Mouse (Mus musculus) kidney, embryonic 16.5 days (tissue): ENCODE measurements around the gene Apoc4. TPM values are rescaled to one million over a fixed set of nuclear protein-coding genes. Genes with fewer than 3 reads are reported as not detected.
A peak's percentile ranks its signal among the peaks of the same experiment; 100 is the strongest.
"Not testable (repeated sequence)": the region's sequence is repeated elsewhere in the genome, so short reads cannot be mapped to it uniquely, and the experiment has no call there.

Experiments
- ATAC-seq: fragments of 200-750 bp; cut with Nextera tagmentation; 2 replicates; pipeline ENCODE4 v1.8.0; 2017; ENCODE audit warnings: moderate TSS enrichment; ENCODE audit not compliant: low FRiP score, low TSS enrichment
- H3K27ac ChIP-seq: fragments of 300-500 bp; sonication (generic); 2 replicates; pipeline ENCODE4 v1.5.1; 2014; ENCODE audit warnings: low read length
- H3K27me3 ChIP-seq: fragments of 300-500 bp; sonication (generic); 2 replicates; pipeline ENCODE4 v1.6.1; 2014; ENCODE audit warnings: low read length, control low read depth, mixed read lengths; ENCODE audit not compliant: insufficient read depth
- H3K36me3 ChIP-seq: fragments of 300-500 bp; sonication (generic); 2 replicates; pipeline ENCODE4 v1.6.1; 2014; ENCODE audit warnings: low read length, control low read depth, mixed read lengths; ENCODE audit not compliant: insufficient read depth
- H3K4me1 ChIP-seq: fragments of 300-500 bp; sonication (generic); 2 replicates; pipeline ENCODE4 v1.6.1; 2014; ENCODE audit warnings: low read length, control low read depth, mixed read lengths; ENCODE audit not compliant: insufficient read depth
- H3K4me2 ChIP-seq: fragments of 300-500 bp; sonication (generic); replicated peaks from 2 replicates; pipeline ENCODE4 v1.6.1; 2014; ENCODE audit warnings: low read depth, low read length
- H3K4me3 ChIP-seq: fragments of 300-500 bp; sonication (generic); 2 replicates; pipeline ENCODE4 v1.5.1; 2014; ENCODE audit warnings: mild to moderate bottlenecking, low read length
- H3K9ac ChIP-seq: fragments of 300-500 bp; sonication (generic); replicated peaks from 2 replicates; pipeline ENCODE4 v1.6.1; 2014; ENCODE audit warnings: low read length
- H3K9me3 ChIP-seq: fragments of 300-500 bp; sonication (generic); 2 replicates; pipeline ENCODE4 v1.6.1; 2016; ENCODE audit warnings: low read length, control low read depth
- WGBS: fragments of 180-500 bp; shearing (Covaris S2); extraction: QIAGEN DNeasy Blood & Tissue Kit; methylation state at CpG from one replicate; pipeline ENCODE4 v1.1.7; 2014; 5-methylcytosine and 5-hydroxymethylcytosine counted together
- polyA plus RNA-seq: library from polyadenylated mRNA; unstranded; fragments of >200 nt; fragmentation: Nextera tagmentation; extraction: Ambion mirVana; gene quantifications from 2 replicates; pipeline ENCODE4 v1.2.1, GENCODE M21; 2015

Apoc4 gene
- polyA plus RNA-seq, 1 experiment from 2014 or later: 2.2 TPM

GRCm38 (mm10) chr7:19694336-19695212 lies 13.3 kb upstream of the Apoc4 start:
- no peak overlapping the region for H3K27ac ChIP-seq
- no peaks in the 10 kb centered on the region for H3K27me3 ChIP-seq
- H3K36me3 ChIP-seq: no peaks in the 10 kb centered on the region; the same call in 1 of the 2 replicates
- H3K9ac ChIP-seq: 0 out of 2 replicates have a peak overlapping the region, but pooled peaks have one; percentile 25
- no peak overlapping the region for H3K4me2 ChIP-seq
- H3K4me3 ChIP-seq: no peak overlapping the region
- ATAC-seq: no peak
- H3K4me1 ChIP-seq: peaks cover 38% of the 10 kb centered on the region
- 60% methylated on average over 10 of the region's 10 CpGs for WGBS
- H3K9me3 ChIP-seq: no peaks in the 10 kb centered on the region

DNA sequence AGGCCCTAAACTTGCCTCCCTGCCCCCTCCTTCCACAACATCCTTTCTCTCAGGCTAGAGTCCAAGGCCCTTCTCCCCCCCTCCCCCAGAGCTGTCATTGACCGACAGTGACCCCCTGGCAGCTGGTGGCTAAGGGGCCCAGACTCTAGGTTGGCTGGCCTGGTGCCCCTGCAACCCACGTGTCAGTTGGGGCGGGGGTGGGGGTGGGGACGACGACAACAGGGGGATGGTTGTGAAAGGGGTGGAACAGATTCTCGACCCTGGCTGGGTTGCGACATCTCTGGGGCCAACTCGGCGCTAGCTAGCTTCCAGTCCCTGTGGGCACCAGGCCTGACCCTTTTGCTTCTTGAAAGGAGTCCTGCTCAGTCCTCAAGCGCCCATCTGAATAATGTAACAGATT lies 12.1 kb upstream of the Apoc4 start:
- 22% methylated on average over 9 of the region's 10 CpGs for WGBS
- H3K4me2 ChIP-seq: no peak overlapping the region
- ATAC-seq: no peak

DNA sequence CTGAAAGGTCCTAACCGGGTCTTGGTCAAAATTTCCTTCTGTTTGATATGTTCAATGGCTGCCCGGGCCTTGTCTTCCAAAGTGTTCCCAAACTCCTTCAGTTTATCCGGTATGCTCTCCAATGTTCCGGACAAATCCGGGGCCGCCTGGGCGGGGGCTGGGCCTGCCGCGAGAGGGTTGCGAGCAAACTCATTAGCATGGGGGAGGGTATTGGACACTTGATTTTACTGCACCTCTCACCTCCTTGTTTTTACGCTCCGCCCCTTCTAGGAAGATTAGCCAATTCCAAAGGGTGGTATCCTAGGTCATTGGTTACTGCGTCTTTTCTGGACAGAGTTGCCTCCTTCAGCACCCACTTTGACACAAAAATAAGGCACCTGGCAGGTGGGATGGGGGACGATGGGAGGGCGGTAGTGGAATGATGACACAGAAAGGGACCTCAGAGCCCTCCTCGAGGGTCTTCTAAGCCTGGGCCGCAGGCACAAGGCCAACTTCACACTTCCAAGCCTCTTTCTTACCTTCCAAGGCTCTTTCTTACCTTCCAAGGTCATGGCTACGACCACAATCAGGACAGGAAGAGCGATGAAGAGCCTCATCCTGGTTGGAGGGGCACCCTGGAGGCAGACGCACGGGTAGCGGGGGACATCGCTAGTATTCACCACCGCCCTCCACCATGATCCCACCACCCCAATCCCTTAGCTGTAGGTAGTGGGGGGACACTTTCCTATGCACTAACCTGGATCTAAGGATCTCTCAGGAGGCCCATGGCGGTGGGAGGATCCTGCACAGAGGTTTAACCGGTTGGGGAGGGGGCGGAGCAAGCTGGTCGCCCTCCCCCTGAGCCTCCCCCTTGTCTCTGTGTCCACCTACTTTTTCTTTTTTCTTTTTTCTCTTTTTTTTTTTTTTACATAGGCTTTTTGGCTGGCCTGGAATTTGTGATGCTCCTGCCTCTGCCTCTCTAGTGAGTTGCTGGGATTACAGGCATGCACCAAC lies 10.9 kb upstream of the Apoc4 start, which contains the start of gene Apoc1:
TSS of gene Apoc1 (minus strand) at position 788 of the 993 bp plus-strand sequence.
- H3K36me3 ChIP-seq: no peaks in the 10 kb centered on the region; the same call in 1 of the 2 replicates
- 0 out of 2 replicates have a peak within 1 kb of the TSS, but pooled peaks have one; percentile 10 for H3K9ac ChIP-seq
- no peaks in the 10 kb centered on the region for H3K9me3 ChIP-seq
- H3K4me2 ChIP-seq: peak within 1 kb of the TSS; percentile 9; the same call in 1 of the 2 replicates
- H3K27ac ChIP-seq: no peak within 1 kb of the TSS
- peaks cover 20% of the 10 kb centered on the region for H3K4me1 ChIP-seq
- 45% methylated on average over 28 of the region's 28 CpGs for WGBS
- H3K4me3 ChIP-seq: no peak within 1 kb of the TSS
- no peak for ATAC-seq
- H3K27me3 ChIP-seq: no peaks in the 10 kb centered on the region

More for the DNA sequence above, 12.1 kb upstream of the Apoc4 start:
- H3K27ac ChIP-seq: no peak overlapping the region
- no peak overlapping the region for H3K4me3 ChIP-seq
- no peaks in the 10 kb centered on the region for H3K9me3 ChIP-seq
- H3K9ac ChIP-seq: no peak overlapping the region
- no peaks in the 10 kb centered on the region for H3K27me3 ChIP-seq
- H3K36me3 ChIP-seq: no peaks in the 10 kb centered on the region; the same call in 1 of the 2 replicates
- peaks cover 26% of the 10 kb centered on the region for H3K4me1 ChIP-seq

DNA sequence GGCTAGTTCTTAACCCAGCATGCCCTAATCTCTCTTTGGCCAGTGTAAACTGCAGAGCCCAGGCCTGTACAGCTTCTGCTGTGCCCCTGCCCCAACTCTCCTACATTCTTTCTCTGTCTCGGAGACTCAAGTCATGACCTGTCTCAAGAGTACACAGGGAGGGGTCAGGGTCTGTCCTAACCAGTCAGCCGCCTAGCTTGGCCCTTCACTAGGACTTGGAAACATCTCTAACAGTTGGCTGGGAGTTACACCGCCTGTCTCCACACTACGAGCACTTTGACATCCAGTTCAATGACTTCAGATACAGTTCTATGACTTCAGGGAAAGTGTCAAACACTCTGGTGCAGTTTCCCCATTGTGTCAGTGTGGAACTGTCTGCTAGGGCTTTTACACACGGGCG lies 10.2 kb upstream of the Apoc4 start:
- peak overlapping the region; percentile 9; the same call in 1 of the 2 replicates for H3K4me2 ChIP-seq

GRCm38 (mm10) chr7:19690845-19691244 lies 9.6 kb upstream of the Apoc4 start:
- Histone ChIP-seq H3K9ac (no peak overlapping the region), H3K27ac (no peak overlapping the region), H3K4me2 (no peak overlapping the region), H3K4me1 (peaks cover 20% of the 10 kb centered on the region), H3K27me3 (no peaks in the 10 kb centered on the region), H3K9me3 (no peaks in the 10 kb centered on the region), H3K36me3 (no peaks in the 10 kb centered on the region), H3K4me3 (no peak overlapping the region)
- no peak for ATAC-seq
- WGBS: 77% methylated on average over 4 of the region's 4 CpGs

More for the DNA sequence above, 10.2 kb upstream of the Apoc4 start:
- WGBS: 65% methylated on average over 6 of the region's 6 CpGs
- no peaks in the 10 kb centered on the region for H3K9me3 ChIP-seq
- H3K27me3 ChIP-seq: no peaks in the 10 kb centered on the region
- H3K9ac ChIP-seq: 0 out of 2 replicates have a peak overlapping the region, but pooled peaks have one; percentile 10
- no peak overlapping the region for H3K4me3 ChIP-seq
- H3K36me3 ChIP-seq: no peaks in the 10 kb centered on the region
- ATAC-seq: no peak
- H3K4me1 ChIP-seq: peaks cover 20% of the 10 kb centered on the region
- H3K27ac ChIP-seq: no peak overlapping the region

DNA sequence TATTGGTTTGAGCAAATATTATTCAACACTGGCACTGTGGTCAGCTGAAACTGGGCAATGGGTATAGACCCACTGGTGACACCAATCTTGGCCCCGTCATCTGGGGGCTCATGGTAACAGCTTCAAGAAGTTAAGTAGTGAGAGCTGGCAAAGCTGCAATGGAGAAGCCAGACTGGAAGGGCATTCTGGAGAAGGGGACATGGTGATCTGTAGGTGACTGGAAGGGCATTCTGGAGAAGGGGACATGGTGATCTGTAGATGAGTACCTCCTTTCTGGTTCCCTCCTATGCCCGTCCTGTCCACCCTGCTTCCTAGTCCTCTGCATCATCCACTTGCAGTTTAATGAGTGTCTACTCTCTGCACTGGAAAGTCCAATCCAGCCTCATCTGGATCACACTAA lies 7.3 kb upstream of the Apoc4 start:
- Histone ChIP-seq H3K36me3 (no peaks in the 10 kb centered on the region), H3K4me1 (peaks cover 17% of the 10 kb centered on the region), H3K4me2 (no peak overlapping the region), H3K9me3 (no peaks in the 10 kb centered on the region), H3K27ac (no peak overlapping the region), H3K9ac (no peak overlapping the region), H3K27me3 (no peaks in the 10 kb centered on the region), H3K4me3 (no peak overlapping the region)
- no peak for ATAC-seq
- 90% methylated on average over 2 of the region's 2 CpGs for WGBS

GRCm38 (mm10) chr7:19688101-19688500 lies 6.8 kb upstream of the Apoc4 start:
- ATAC-seq: no peak
- no peak overlapping the region for H3K27ac ChIP-seq
- H3K9me3 ChIP-seq: no peaks in the 10 kb centered on the region
- no peaks in the 10 kb centered on the region for H3K36me3 ChIP-seq
- 92% methylated on average over 10 of the region's 10 CpGs for WGBS
- H3K4me1 ChIP-seq: peaks cover 13% of the 10 kb centered on the region
- no peak overlapping the region for H3K4me2 ChIP-seq
- no peak overlapping the region for H3K4me3 ChIP-seq
- H3K27me3 ChIP-seq: no peaks in the 10 kb centered on the region
- no peak overlapping the region for H3K9ac ChIP-seq

- not testable (repeated sequence) for H3K9ac ChIP-seq, H3K27ac ChIP-seq, H3K4me1 ChIP-seq, H3K27me3 ChIP-seq, H3K9me3 ChIP-seq, H3K4me2 ChIP-seq, H3K36me3 ChIP-seq, H3K4me3 ChIP-seq
- WGBS: 69% methylated on average over 8 of the region's 8 CpGs
- 0 out of 2 replicates have a peak, but pooled peaks have one; percentile 6 for ATAC-seq
These were observed 5.8 kb upstream of the Apoc4 start for GRCm38 (mm10) chr7:19686927-19687583.

GRCm38 (mm10) chr7:19686521-19686920 lies 5.2 kb upstream of the Apoc4 start:
- no peak overlapping the region for H3K9ac ChIP-seq
- no peaks in the 10 kb centered on the region for H3K9me3 ChIP-seq
- no peaks in the 10 kb centered on the region for H3K36me3 ChIP-seq
- H3K27me3 ChIP-seq: no peaks in the 10 kb centered on the region
- 0 out of 2 replicates have a peak, but pooled peaks have one; percentile 5 for ATAC-seq
- WGBS: 86% methylated on average over 6 of the region's 6 CpGs
- no peak overlapping the region for H3K4me2 ChIP-seq
- H3K27ac ChIP-seq: no peak overlapping the region; the same call in 1 of the 2 replicates
- H3K4me3 ChIP-seq: no peak overlapping the region
- no peaks in the 10 kb centered on the region; the same call in 1 of the 2 replicates for H3K4me1 ChIP-seq
